Mouse (Mus musculus): Measurements from ENCODE around the gene Galnt3.

Galnt3 gene

DNA sequence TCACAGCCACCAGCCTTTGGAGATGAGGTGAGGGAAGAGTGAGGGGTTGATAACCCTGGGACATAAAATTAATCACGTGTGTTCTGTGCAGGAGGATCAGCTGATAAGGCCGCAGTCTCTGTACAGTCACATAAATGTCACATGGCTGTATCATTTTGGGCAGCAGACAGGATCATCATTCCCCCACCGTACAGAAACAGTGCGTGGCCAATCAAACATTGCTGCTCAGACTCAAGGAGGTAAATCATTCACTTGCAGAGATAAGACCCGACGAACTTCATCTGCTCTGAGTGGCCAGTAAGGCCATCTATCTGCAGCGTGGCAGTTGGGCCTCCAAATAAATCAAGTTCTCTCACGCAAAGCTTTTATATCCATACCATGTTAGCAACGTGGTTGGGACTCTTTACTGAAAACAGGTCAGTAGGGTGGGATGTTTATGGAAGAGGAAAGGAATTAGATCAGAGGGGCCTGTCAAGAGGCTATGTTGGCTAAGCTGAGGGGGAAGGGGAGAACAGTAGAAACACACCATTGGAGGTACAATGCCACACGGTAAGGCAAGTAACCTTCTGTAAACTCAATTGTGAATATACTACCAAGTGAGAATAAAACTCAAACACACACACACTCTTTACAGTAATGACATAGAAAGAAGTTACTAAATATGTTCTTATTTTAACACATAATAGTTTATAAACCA, 20.9 kb downstream of the Galnt3 start:
- no peak for DNase-seq

DNA sequence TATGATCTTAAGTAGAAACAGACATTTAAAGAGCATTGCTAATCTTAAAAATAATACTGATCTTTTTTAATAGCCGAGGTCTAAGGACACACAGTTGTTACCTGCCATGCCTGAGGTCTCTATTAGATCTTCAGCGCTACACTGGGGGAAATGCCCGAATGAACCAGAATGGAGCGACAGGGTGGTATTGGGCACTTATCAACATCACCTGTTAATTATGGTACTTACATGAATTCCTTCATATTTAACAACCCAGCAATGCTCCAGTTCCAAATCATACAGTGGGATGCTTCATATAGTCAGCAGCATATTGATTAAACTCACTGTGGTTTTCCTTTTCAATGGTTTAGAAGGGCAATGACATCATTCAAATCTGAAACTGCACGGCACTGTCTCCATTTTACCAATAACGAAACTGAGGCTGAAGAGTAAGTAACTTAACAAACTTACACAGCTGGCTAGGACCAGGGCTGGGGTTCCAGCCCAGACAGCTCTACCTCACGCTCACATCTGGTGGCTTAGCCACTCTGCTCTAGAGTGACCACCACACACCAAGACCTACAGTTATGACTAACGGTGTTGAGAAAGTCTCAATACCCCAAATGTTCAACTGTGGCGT, 23.0 kb downstream of the Galnt3 start:
- no peak for DNase-seq

DNA sequence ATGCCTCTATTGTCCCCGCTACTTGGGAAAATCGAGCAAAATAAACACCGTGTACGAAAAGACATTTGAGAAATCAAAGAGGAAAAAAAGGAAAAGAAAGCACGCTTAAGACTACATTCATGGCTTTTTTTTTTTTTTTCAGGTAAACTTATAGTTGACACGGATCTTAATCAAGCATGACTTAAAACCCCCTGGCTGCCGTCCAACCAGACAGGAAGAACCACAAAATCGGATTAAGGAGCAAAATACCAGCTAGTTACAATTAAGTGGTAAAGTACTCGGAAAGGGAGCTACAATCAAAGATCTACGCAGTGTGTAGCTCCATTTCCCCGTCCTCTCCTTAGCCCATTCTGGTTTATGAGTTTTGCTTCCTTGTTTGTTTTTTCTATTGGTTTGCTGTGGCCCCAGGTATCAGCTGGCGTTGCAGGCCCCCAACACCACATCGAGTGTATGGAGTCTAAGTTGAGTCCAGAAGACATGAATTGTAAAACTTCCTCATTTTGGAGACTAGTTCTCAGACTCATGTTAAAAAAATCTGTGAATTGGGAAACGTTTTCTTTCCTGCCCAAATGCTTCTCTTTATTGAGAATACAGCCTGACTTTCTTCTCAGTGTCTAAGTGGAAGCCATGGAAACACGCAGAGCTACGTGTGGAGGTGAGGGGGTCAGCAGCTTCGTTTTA, 24.0 kb downstream of the Galnt3 start:
- DNase-seq, result no peak

DNA sequence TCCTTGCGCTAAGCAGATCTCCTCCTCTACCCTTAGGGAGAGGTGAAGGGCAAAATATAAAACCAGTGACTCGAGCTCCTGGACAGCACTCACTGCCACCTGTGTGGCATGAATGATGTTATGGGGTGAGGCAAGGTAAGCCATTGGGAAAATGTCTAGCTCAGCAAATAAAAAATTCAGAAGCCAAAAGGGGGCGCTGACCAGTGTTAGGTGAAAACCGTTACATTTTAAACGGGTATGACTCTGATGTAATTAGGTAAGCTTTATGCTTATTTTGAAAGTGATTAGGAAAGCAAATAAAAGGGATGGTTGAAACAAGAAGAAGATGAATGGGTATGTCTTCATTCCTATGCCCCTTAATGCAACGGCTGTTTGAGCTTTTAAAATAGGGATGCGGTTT, 24.6 kb downstream of the Galnt3 start:
- DNase-seq, result no peak

DNA sequence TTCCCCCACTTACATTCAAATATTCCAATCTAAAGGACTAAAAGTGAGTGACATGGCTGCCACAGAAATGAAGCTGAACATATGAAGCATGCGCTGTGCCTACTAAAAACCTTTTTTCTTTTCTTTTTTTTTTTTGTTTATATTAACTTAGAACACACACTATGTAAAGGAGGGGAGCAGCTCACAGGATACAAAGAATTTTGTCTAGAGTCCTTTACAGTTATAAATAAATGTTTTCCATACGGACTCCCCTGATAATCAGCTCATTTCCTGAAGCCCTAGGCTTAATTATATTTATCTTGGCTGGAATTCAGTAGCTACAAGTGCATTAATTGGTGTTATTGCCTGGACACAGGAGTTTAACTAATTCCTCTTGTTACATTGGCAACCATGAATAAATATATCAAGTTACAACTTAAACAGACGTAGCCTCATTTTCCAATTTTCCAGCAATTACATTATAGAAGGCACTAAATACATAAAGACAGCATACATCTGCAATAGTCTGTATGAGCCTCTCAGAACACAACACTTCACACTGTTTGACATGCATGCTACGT, 30.1 kb downstream of the Galnt3 start:
- DNase-seq, result no peak

GRCm38 (mm10) chr2:66091296-66091695, 33.5 kb downstream of the Galnt3 start:
- no peak for DNase-seq

- DNase-seq, result no peak
These were observed 42.9 kb downstream of the Galnt3 start for GRCm38 (mm10) chr2:66081876-66082275.

GRCm38 (mm10) chr2:66080731-66081130, 44.1 kb downstream of the Galnt3 start:
- DNase-seq, result no peak

- no peak for DNase-seq
These were observed 55.3 kb downstream of the Galnt3 start for GRCm38 (mm10) chr2:66069454-66069853.

GRCm38 (mm10) chr2:66063291-66063690, 61.5 kb downstream of the Galnt3 start:
- no peak for DNase-seq

- DNase-seq, result no peak
These were observed 80.2 kb downstream of the Galnt3 start for GRCm38 (mm10) chr2:66044405-66045089.

DNA sequence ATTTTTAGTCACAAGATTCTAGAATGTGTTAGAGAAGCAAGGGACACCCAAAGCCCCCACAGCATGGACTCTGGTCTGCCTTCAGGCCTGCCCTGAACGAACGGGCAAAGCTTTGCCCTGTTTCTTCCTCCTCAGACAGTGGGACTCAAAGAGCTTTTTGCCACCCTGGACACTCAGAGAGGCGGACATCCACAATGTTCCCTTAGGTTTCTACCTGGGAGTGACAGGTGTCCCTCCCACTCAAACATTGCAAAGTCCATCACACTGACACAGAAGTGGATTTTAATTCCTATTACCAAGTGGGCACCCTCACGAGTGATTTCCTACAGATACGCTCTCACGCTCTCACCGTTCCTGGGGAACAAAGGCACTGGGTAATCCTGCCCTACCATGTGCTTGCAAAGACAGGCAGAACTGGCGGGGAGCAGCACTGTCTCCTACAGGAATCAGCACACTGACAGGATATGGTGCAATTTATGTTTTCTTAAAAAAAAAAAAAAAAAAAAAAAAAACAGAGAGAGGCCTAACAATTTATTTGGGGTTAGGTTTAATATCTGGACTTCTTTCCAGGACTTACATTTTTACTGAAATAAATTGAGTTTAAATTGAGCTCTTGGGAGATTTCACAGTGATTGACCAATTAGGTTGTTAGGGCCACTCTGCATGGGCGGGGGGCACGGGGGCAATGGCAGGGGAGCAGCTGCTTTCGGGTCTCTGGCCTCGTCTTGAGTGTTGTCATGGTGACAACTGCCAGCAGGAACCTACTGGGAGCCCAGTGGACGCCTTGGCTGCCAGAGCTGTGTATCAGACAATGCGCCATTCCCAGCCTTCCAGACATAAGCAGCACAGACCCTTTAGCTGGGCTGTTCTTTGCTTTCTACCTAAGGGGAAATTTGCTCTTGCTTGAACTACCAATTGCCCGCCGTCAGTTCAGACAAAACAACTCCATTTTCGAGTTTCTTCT, 81.1 kb downstream of the Galnt3 start:
- DNase-seq, result no peak

- DNase-seq, result peak; percentile 74
These were observed 82.8 kb downstream of the Galnt3 start for GRCm38 (mm10) chr2:66041917-66042419.

DNA sequence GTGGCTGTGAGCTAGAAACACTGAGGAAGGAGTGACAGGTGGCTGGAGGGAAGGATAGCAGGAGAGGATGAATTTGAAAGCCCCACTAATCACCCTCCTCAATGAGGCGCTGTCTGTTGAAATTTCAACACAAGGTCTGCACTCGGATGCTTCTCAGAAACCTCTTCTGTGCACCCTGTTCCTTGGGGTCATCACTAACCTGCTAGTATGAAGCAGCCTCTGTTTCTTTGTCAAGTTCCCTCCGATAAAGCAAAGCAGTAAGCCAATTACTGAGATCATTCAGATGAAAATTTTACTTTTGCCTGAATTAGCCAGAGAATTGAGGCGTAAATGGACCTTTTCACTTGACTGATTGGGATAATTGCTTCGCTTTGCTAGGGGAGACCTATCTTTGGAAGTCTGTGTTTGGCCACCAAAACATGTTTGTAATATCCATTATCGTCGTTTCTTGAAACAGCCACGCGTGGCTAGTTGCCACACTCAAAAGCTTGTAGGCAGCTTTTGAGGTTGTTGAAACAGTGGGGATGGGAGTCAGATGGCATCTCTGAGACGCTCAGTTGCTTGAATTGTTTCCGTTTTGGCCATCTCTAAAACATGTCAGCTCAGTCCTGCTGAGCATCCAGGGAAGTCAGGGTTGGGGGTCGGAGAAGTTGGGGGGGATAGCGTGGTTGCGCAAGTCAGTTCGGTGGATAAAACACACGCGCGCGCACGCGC, 83.4 kb downstream of the Galnt3 start:
- DNase-seq, result no peak

DNA sequence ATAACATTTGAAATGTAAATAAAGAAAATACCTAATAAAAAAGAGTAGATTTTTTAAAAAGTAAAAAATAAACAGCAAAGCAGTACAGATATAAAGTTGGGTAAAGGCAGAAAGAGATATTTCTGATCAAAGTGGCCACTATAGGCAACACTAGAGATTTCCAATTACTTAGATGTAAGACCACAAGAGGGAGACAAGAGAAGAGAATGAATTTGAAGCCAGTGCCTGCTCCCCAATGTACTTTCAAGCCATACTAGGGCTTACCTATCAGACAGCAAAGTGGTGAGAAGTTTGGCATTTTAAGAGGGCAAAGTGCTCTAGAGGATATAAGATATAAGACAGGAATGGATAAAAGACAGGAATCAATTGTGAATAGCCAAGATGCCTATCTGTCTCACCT, 84.2 kb downstream of the Galnt3 start:
- DNase-seq, result no peak

DNA sequence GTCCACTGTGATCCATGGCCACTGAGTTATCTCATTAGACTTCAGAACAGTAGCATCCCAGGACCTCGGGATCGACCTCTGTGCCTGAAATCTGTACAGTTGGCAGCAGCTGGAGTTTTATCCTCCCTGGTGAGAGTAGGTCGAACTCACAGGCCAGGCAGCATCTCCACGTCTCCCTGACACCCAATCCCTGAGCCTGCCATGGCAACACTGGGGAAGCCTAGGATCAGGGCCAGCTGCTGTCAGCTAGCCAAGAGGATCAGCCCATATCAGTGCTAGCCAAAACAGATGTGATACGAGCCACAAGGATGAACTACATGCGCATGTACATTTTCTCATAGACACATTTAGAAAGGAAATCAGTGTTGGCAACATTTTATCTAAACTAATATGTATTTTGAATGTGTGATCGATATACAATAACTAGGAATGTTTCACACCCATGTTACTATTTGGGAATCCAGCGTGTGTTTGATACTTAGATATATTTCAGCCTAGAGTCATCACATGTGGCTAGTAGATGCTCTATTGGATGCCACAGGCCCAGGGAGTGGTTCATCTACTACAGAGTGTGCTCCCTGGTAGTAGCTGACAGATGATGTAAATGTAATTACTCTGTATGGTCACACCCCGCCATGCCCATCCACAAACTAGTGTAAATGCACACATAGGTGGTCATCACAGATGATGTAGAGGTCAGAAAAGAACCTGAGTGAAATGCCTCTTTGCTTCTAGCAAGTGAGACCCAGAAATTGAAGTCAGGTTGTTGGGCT, 89.7 kb downstream of the Galnt3 start:
- no peak for DNase-seq
